Mouse (Mus musculus) right cerebral cortex, adult 18-20 months (tissue): Measurements from ENCODE around the gene Dhx32.

Experiments
- DNase-seq: peaks from one replicate; pipeline ENCODE4 v3.0.0; 2022; ENCODE audit warnings: mixed read lengths

The Dhx32 gene

DNA sequence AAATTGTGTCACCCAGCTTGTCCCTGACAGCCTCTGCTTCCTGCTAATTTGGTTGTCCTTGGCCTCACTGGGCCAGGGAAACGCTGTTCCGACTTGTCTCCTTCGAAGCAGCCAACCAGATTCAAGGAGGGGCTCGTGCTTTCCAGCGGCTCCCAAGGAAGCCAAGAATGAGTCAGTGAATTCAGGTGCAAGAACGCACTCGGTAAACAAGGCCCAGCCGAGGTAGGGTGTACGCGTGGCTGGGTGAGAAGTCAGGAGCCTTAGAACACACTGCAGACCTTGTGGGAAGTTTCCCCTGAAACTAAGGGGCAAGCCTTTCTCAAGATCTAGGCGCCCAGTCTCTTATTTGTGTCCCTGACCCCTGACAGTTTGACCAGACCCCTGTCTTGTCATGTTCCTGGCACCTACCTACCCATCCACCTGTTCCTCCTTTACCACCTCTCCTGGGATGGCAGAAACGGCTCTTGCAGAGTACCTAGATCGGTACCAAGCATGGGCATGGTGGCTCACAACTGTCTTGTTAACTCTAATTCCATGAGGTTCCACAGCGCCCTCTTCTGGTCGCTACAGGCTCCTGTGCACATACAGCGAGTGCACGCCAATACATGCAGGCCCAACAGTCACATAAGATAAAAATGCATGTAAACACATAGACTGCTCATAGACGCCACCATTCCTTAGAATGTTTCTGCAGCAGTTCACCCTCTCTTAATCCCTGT lies at the start of gene Dhx32:
Gene Dhx32, minus strand, starts transcription at position 10 of the 719 bp plus-strand sequence.
- peak; percentile 52 for DNase-seq

GRCm38 (mm10) chr7:133829579-133829978 lies 47.1 kb upstream of the Dhx32 start:
- no peak for DNase-seq

- peak; percentile 11 for DNase-seq
Measured at GRCm38 (mm10) chr7:133828514-133828913, 46.0 kb upstream of the Dhx32 start.

GRCm38 (mm10) chr7:133824579-133824978 lies 42.1 kb upstream of the Dhx32 start:
- no peak for DNase-seq

DNA sequence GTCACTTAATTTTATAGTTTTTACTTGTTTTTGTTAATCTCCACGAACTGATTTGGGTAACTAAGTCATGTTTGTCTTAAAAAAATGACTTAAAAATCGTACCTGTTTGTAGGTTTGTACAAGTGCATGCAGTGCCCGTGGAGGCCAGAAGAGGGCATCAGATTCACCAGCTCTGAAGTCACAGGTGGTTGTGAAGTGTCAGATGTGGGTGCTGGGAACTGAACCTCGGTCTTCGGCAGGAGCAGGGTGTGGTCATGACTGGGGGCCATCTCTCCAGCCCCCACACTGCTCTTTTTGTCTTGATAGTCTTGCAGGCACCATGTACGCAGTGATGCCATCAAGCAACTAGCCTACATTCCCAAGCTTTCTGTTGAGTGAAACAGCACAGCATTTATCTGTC lies 41.2 kb upstream of the Dhx32 start:
- no peak for DNase-seq

DNA sequence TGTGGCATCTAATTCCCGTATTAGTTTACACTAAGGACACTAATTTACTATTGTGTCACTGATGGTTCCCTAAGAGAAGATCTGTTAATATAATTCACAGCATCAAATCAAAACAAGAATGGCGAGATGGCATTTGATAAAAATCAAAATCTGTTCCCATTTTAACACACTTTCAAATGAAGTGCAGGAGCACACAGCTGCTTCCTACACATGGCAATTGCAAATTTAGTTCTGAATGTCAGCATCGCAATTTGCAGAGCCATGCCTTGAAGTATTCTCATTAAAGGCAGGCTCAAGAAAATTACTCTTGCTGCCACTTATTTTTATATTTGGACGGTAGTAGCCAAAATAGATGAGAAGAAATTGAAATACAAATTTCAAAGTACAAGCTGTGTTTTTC lies 30.8 kb upstream of the Dhx32 start:
- DNase-seq = peak; percentile 30

- DNase-seq = no peak
Measured at GRCm38 (mm10) chr7:133812927-133813326, 30.4 kb upstream of the Dhx32 start.

DNA sequence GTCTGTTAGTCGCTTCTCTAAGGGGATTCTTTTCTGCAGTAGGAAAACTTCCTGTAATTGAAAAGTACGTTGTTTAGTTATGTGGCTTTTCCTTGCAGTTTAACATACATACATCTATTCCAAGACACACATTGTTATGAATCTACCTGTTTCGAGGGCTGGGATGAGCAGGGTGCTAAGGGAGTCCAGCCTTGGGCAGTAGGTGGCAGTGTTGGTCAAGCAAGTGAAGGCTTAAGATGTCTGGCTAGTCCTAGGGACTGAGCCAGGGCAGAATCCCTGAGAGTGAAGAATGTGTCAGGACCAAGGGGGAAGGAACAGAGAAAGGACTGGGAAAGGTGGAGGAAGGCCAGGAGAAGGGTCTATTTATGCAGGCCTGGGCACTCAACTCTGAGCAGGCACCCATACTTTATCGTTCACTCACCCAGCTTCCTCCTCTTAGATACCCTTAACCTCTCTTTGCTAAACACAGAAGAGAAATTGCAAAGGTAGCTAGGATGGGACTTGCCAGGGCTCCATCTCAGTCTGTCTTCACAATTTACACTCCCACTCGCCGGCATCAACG lies 23.2 kb upstream of the Dhx32 start:
- DNase-seq = peak; percentile 64

GRCm38 (mm10) chr7:133801823-133802222 lies 19.3 kb upstream of the Dhx32 start:
- no peak for DNase-seq

- DNase-seq = no peak
Measured at GRCm38 (mm10) chr7:133799928-133800327, 17.4 kb upstream of the Dhx32 start.

- no peak for DNase-seq
Measured at GRCm38 (mm10) chr7:133794720-133795119, 12.2 kb upstream of the Dhx32 start.

DNA sequence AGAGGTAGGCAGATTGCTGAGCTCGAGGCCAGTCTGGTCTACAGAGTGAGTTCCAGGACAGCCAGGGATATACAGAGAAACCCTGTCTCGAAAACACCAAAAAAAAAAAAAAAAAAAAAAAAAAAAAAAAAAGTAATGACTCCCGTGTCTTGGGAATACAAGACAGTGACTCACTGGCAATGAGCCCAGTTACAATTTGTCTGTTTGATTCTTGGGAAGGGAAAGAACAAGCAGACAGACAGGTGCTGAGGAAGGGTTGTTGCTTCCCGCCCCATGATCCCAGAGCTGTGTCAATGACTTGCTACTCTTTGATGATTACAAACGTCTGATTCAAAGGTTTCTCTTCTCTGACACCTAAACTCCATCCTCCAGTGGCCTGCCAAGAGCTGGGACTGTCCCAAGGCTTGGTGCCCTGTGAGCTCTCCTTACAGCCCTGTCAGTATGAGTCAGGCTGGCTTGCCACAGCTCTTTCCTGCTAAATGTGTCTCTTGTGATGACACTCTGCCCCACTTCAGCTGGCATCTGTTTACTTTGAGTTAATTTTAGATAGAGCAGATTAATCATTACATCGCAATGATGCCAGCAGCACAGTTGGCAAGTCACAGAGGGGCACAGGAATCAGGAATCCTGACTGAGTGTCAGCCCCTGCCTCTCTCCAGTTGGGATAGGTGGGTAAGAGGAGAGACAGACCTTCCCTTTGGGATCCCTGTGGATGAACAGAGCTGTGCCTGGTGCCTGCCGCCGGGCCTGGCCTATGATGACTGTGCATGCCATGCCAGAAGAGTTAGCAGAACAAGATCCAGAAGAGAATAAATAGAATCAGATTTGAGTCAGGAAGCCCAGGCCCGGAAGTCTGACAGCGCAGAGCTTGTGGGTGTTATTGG lies 11.0 kb upstream of the Dhx32 start:
- peak; percentile 39 for DNase-seq

- DNase-seq = no peak
Measured at GRCm38 (mm10) chr7:133792771-133793170, 10.2 kb upstream of the Dhx32 start.

DNA sequence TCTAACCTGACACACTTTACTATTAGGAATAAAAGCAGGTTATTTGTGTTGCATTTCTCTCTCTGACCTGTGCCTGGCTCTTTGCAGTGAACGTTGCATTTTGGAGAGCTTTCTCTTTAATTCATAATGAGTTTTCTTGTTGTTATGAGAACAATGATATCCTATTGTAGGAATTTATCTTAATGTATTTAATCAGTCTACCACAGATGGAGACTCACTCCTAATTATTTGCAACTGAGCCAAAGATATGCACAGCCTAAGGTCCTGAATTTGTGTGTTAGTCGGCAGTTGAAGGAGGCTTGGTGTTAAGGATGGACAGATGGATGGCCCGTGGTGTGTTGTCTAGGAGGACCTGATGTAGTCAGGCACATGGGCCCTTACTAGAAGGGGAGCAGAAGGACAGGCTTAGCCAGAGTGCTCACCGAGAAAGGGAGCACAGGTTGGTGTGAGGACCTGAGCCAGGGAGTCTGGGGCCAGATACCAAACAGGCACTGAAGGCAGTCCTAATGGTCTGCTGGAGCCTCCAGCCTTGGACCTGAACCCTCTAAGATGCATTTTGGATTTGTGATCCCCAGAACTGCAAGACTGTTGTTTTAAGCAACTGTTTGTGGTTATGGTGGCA lies 8.2 kb upstream of the Dhx32 start:
- DNase-seq = no peak

DNA sequence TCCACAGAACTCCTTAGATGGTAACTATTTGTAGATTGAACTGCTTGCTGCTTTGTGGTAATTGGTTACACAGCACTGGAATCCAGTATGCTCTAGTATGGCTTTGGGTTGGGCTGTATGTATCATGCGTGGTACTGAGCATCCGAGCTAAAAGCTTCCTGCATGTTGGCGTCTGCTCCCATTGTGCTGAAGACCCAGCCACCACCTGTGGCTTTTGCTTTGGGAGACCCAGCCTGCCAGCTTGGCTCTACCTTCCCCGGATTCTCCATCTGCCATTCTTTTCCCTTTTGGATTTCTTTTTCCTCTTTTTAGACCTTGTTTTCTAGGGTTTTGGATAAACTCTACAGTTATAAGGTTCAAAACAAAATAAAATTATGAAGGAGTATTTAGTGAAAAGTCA lies 7.6 kb upstream of the Dhx32 start:
- DNase-seq = no peak

- DNase-seq = no peak
Measured at GRCm38 (mm10) chr7:133788147-133788546, 5.6 kb upstream of the Dhx32 start.

- DNase-seq = no peak
Measured at GRCm38 (mm10) chr7:133787571-133787970, 5.0 kb upstream of the Dhx32 start.

DNA sequence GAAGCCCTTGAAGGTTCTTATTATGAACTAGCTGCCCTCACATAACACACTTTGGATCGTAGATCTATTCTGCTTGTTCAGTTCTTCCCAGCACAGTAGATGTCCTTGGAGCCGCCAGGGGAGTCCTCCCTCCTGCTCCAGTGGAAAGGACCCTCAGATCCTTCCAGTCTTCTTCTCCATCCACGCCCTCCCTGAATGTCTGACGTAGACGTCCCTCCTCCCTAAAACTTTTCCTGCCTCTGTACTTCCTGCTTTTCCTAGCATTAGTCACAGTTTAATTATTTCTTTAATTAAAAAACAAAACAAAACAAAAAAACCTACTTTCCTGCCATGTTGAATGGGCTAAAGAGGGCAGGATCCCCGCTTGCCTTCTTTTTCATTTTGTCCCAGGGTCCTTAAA lies 535 bp downstream of the Dhx32 start:
- DNase-seq = no peak

GRCm38 (mm10) chr7:133781583-133781982 lies 943 bp downstream of the Dhx32 start:
- no peak for DNase-seq

DNA sequence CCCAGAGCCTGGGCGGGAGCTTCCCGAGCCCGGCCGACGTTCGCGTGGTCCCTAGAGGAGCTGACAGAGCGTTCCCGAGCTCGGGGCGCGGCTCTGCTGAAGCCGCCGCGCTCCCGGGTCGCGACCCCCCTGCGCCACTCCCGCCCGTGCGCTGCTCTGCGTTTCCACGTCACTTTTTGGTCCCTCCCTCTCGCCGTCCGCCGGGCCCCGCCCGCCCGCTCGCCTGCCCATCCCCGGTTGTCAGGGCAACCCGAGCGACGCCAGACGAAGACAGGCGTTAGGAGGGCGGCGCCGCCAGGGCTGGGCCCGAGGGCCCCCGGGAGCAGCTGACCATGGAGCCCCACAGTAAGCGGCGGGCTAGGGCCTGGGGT lies 5.9 kb downstream of the Dhx32 start, which contains the start of gene Fank1:
Gene Fank1, plus strand, starts transcription at position 236 of the 371 bp plus-strand sequence.
- peak; percentile 89 for DNase-seq

DNA sequence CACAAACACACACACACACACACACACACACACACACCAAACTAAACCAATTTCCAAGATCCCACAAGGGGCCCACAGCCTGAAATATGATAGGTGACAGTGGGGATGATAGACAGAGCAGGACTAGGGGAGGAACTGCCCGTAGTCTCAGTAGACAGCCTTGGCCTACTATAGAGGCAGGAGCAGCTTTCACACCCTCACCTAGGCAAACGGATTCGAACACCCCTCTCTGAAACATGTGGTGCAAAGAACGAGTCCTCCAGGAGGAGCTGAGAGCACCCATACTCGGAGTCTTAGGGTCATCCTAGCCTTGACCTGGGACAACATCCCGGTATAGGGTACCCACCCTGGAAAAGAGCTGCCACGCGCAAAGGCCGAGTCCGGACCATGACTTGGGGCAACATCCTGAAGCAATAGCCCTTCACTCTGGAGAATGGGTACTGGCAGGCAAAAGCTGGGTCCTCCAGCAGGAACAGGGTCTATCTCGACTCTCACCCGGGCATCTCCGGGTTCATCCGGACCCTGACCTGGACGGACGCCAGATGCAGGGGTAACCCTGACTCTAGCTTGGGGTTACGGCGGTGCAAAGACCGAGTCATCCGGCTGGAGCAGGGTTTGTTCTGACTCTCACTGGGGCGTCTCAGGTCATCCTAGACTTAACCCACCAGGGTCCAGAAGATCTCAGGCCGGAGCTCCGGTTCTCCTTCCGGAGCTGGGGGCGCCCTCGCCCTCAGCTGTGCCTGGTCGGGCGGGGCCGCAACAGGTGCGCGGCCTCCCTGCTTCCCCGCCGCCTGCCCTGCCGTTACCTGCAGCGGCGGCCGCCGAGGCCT lies 6.5 kb downstream of the Dhx32 start:
- peak; percentile 32 for DNase-seq

GRCm38 (mm10) chr7:133775179-133775578 lies 7.3 kb downstream of the Dhx32 start:
- no peak for DNase-seq
